Mouse (Mus musculus): Measurements from ENCODE around the gene Dop1b.

The Dop1b gene

DNA sequence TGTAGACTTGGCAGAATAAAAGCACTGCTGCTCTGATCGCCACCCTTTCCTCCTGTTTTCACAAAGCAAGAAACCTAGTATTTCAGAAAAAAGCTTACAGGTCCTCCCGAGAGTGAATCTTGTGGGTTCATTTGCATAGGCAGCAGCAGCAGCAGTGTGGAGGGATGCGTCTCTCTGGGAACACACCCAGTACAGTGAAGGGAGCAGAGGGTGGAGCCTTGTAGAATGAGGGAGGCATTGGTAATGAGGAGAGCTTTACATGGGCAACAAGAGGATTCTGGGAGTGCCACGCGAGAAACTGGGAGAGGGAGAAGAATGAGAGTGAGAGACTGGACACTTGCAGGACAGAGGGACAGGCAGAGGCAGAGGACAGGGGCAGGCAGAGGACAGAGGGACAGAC is 2.7 kb downstream of the Dop1b start:
- no peak for DNase-seq

DNA sequence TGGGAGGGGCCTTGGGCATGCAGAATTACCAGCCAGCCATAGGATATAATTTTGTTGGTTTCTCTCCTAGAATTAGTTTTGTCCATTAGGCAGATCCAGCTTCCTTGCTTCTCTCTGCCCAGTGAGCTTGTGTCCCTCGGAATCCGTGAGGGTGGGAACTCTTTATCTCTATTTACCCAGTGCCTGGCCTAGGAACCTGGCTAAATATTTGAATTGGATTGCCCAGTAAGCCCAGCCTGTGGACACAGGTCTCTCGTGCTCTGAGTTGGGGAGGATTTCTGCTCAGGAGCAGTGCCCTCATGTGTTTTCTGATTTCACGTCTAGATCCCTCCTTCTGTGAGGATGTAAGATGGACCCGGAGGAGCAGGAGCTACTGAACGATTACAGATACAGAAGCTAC is 4.1 kb downstream of the Dop1b start:
- DNase-seq = no peak

DNA sequence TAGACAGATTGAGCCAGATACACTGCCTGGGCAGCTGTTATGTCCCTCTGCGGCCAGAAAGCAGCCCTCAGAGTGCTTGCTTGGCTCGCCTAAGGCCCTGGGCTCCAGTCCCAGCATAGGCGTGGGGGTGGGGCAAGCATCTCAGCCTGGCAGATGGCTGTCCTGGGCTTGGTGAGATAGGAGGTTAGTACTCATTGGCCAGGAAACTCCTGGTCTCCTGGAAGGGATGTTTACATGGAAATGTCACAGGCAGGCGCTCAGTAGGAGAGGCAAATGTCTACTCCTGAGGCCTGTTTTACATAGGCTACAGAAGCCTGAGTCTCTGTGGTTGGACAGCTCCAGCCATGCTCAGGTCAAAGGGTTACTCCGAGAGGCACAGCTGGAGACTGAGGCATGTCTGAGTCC is 5.6 kb downstream of the Dop1b start:
- peak; percentile 73 for DNase-seq

DNA sequence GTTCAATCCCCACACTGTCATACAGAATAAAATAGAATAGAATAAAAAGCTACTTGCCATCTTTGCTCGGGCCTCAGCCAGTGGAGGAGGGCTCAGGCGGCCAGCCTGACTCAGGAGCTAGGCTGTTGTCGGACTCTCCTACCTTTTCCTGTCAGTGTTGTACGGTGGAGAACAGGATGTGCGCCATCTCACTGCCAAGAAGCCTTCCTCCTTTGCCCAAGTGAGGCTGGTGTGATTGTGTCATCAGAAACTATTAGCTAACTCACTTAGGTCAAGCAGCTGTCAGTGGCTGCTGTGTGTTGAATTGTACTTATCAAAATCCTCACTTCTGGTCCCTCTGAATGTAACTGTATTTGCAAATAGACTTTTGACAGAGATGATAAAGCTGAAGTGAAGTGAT is 10.1 kb downstream of the Dop1b start:
- DNase-seq = no peak

DNA sequence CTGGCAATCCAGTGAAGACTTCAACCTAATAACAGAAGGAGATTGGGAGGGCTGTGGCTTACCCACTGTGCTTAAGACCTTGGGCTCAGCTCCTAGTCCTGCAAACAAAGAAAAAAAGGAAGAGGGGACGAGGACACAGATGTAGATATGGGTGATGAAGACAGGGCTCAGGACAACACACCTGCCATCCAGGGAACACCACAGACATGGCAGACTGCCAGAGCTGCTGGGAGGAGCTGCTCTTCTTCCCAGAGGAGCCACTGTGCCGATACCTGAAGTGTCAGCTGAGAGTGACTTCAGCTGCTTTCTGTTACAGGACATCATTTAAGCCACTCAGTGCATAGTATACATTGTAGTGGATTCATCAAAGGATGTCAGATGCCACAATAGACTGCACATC is 10.8 kb downstream of the Dop1b start:
- no peak for DNase-seq

DNA sequence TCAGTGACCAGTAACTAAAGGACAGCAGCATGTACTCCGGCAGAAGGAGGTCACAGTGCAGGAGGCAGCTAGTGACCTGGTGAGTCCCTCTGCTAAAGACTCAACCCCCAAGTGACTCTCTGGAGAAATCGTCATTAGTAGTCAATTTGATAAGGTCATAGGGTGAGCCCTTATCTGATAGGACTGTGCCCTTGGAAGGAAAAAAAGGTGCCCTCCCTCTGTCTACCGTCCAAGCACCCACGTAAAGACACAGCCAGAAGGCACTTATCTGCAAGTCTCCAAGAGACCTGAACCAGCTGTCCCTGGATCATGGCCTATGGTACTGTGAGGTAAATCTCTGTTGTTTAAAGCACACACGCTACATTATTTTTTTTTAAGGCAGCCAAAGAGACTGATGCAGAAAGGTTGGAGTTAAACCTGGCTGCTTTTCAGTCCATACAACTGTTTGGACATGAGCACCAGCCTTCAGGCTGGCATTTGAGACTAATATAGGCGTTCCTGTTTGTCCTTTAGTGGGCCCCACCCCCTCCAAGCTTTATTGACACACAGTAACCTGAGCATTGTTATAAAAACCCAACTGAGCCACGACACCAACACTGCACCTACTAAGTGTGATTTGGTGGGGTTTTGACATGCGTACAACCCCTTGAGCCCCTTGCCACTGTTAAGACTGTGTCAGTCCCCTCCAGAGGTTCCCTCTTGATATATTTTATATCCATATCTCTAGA is 13.9 kb downstream of the Dop1b start:
- no peak for DNase-seq

DNA sequence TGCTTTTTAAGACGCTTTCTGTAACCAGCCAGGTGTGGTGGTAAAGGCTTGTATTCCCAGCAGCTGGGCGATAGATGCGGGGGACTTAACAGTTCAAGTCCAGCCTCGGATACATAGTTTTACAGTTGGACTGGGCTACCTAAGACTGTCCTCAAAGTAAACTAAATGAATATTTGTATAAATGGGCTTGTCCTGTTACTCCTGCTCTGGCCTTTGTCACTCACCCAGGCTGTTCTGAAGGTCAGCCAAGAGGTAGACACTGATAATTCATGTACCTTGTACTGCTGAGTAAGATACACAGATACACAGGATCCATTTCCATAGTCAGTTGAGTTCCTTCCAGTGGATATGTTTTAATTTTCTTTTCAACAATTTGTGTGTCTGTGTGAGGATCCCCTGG is 14.5 kb downstream of the Dop1b start:
- DNase-seq = no peak

DNA sequence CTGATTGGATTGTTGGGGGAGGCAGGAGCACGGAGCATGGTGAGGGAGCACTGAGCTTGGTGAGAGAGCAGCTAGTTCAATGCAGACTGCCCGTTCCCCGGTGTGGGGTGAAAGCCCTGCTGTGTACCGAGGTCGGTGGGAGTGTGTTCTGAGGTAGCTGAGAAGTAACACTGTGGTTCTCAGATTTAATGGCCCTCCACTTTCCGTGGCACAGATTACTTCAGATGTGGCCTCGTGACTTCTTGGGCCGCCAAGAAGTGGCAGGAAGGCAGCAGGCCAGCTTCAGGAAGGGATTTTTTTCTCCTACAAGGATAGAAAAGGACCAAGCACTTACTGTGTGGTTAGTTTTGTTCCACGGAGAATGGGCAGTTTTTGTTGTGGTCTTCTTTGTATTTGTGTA is 17.0 kb downstream of the Dop1b start:
- DNase-seq = no peak

DNA sequence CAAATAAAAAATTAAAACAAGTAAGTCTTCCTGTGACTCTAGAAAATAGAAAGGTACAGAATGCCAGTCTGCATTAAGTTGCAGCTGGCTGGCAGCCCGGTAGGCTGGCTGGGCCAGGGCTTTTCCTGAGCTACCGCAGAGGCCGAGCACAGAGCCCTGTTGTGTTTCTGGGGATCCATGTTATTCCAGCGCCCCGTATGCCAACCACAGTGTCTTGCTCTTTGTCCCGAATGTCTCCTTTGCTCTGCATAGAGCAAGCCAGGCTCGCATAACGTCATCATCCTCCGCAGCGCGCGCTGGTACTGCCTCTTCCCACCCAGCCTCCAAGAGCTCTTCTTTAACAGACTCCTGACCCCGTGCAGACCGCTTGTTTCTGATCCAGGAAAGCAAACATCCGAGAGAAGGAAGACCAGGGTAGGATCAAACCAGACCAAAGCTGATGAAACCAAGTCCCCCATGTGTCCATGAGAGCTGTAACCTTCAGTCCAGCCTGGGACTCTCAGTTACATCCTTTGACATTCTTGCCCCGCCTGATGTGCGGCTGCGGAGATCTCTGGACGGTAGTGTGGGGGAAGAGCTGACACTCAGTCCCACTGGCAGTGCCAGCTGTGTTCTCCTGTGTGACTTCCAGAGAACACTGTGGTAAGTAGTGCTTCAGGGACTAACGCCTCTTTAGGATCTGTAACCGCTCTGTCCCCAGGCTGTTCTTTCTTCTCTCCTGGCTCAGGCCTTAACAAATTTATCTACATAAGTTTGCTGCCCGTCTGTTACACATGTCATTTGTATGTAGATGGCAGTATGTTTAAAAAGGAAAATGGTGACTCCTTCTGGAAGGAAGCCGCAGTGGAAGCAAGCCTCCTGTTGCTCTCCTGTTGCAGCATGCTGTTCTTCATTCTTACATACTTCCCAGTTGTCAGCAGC is 18.4 kb downstream of the Dop1b start:
- no peak for DNase-seq

DNA sequence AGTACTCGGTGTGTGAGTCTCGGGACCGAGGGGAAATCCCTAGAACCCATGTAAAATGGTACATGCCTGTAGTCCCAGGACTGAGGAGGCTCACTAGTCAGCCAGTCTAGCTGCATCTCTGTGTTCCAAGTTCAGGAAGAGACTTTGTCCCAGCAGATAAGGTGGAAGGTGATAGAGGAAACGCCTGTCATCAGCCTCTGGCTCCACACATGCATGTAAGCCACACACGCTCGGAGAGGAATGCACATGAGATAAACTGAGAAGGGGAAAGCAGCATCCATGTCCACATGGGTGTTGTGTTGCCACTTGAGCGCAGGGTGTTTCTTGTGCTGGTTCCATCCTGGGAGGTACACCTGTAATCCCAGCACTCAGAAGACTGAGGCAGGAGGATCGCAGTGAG is 19.6 kb downstream of the Dop1b start:
- DNase-seq = no peak

DNA sequence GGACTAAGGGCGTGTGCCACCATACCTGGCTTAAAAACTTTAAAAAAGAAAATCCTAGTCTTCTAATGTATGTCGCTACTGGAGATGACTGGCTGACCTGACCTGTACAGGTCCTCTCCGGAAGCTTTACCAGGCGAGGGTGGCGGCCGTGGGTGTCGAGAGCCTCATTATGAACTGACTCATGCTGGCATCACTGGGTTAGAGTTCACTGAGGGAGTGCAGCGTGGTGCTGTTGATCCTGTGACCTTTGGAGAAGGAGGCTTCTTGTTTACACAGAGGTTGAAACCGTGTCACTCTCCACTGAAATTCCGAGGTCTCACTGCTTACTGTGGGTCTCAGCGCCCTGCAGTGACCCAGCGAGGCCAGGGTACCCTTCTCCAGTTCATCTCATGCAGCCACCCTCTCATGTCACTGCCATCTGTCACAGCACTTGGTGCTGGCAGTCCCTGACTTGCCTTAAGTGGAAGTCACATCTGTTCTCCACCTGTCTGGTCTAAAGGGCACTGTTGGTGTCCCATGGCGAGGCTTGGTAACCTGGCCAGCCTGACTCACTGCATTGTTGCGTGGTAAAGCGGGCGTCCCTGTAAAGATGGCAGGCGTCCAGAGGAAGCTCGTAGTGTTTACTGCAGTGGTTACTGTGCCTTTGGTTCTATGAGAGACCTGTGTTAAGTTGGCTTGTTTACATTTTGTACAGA is 21.3 kb downstream of the Dop1b start:
- DNase-seq = no peak

DNA sequence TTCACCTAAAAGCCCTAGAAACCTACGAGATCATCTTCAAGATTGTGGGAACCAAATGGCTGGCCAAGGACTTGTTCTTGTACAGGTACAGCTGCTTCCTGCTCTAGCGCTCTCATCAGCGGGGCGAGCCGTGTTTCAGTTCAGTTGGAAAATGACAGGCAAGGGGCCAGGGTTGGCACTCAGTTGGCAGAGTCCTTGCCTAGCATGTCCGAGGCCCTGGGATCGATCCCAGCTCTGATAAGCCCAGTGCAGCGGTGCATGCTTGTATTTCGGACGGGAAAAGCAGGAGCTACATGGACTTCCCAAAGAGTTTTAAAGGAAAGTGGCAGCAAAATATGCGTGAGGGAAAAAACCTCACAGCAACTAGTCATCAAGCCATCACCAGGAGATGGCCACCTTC is 27.5 kb downstream of the Dop1b start:
- no peak for DNase-seq

DNA sequence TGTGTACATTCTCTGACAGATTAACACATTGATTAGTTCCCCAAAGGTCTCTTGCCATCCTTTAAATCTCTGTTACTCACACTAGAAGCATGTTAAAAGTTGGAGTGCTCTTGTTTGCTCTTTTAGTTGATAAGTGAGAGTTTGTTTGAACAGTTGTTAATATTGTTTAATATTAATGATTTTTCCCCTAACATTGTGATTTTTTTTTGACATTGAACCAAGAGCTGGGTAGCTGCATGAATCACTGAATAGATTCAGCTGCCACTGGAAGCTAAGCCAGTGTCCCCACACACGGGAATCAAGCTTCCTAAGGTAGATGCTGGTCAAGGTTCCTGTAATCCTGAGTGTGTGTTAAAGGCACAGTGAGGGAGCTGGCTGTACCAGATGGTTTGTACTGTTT is 31.2 kb downstream of the Dop1b start:
- no peak for DNase-seq

DNA sequence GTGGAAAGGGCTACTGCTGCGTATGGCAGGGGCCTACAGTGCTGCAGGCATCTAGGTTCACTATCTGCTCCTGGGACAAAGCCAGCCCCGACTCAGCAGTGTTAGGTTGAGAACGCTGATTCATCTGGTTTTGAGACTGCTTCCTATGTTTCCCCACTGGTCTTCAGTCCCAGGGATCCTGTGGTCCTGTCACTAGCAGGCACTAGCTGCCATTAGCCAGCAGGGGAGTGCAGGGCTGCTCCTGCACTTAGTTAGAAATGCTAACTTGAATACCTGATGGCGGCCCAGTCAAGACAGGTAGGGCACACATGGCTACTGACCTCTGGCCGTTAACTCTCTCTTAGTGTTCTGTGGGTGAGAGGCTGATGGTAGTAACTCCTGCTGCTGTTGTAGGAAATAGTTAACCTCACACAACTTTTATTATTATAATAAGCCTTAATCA is 32.4 kb downstream of the Dop1b start:
- DNase-seq = no peak

DNA sequence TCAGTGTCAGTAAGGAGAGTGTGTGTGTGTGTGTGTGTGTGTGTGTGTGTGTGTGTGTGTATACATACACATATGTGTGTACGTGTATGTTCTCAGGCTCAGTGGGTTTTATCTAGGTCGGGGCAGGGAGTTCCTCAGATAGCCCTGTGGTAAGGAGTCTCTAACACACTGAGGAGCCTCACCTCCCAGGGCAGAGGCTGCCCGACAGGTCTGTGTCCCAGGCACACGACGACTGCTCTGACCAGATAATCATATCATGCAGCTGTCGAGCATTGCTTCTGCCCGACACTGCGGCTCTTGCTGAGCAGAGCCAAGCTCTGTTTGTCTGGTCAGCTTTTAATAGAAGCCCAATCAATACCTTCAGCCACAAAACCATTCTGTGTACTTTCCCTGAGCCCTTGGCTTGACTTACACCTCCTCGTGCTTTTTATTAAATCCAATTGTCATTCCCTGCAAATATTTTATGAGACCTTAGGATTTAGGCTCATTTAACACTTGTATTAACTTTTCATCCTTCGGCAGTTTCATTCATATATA is 33.2 kb downstream of the Dop1b start:
- DNase-seq = no peak

DNA sequence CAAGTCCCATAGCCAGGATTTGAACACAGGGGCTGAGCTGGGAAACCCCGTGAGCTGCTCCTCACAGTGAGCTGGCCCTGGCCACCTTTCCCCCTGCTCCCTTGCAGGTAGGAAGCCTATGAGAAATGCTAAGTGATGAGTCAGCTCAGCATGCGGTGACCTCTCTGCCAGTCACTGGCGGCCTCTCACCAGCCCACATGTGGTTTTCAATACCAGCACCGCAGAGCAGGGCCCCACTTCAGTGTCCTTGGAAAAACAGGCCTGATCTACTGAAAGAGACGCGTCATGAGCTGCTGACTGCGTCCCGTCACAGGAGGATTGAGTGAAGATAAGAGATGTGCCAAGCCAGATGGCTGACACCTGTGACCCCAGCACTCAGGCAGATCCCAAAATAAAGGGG is 34.7 kb downstream of the Dop1b start:
- DNase-seq = no peak

DNA sequence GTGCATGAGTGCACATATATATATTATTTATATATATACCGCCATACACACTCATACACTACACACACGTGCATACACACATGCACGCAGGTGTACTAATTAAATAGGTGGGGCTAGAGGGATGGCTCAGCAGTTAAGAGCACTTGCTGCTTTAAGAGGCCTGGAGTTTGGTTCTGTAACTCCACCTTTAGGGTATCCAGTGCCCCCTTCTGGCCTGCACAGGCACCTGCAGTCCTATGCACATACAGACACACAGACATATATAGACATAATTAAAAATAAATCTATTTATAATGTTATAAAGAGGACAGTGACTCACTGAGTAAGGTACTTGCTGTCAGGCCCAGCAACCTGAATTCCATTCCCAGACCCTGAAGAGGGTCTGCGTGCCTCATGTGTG is 35.3 kb downstream of the Dop1b start:
- no peak for DNase-seq

DNA sequence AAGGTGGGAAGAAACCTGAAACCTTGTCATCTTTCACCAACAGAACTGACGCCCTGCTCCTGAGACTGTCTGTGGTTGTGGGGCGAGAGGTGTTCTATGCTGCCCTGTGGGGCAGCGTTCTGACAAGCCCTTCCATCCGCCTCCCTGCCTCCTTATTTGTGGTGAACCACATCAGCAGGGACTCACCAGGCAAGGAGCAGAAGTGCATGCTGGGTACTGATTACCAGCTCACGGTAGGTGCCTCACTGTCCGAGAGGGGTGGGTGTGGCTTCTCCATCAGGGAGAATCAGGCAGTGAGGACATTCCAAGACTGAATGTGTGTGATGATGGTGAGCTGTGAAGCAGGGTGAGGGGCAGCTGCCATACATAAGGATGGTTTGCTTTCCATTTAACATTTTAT is 35.7 kb downstream of the Dop1b start:
- no peak for DNase-seq

DNA sequence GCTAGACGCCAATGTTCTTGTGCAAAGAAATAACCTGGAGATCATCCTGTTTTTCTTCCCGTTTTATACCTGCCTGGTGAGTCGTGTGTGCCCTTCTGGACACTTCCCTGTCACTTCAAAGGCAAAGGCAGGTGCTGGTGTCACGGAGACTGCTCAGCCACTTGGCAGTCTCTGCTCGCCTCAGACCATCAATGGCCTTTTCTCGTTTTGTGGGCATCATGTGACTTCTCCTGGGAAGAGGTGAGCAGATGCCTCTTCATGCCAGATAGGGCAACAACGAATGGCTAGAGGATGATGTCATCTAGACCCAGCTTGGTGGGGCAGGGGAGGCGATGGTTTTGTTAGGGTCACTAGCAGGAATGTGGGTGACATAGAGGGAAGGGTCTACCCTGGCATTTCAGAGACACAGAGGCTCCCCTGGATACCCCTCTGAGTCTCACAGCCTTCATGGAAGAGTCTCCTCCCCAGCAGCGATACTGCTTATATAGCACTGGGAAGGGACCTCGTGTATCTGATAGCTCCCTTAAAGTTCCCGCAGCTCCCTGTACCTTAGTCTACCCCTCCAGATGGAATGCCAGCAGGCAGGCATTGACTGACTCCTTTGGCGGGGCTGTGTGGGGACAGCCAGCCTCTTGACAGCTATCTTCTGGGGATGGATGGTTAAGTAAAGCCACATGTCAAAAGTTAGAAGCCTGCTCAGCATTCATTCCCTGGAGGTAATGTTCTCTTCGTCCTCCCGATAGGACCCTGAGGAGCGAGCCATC is 37.6 kb downstream of the Dop1b start:
- DNase-seq = no peak

DNA sequence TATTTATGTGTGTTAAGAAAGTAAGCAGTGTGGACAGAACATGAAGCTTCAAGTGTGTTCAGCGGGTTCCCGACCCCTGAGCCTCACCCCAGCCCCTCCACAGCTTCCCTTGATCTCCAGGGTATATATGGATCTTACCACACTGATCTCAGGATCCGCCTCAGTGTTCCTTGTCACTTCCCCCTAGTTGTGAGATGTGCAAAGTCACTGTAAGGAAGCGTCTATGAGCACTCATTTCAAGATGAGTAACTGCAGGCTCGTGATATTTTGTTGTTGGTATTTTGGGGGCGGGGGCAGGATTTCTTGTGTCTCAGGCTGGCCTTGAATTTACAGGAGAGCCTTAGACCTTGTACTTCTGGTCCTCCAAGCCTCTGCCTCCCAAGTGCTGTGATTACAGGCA is 38.8 kb downstream of the Dop1b start:
- no peak for DNase-seq

DNA sequence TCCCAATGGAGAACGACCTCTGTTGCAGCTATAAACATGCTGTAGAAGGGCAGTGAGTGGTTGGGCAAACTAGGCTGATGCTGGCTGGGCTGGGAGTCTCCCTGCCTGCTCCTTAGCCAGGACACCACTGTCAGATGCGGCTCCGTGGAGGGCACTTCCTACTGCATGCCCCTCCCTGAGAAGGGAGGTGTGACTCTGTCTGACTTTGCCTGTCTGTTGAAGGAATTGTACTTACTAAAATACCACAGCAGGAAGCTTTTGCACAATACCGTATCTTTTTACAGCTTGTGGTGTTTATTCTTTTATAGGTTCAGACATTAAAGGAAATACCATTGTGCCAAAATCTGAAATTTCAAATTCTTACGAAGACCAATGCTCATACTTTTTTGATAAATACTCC is 40.1 kb downstream of the Dop1b start:
- DNase-seq = no peak

DNA sequence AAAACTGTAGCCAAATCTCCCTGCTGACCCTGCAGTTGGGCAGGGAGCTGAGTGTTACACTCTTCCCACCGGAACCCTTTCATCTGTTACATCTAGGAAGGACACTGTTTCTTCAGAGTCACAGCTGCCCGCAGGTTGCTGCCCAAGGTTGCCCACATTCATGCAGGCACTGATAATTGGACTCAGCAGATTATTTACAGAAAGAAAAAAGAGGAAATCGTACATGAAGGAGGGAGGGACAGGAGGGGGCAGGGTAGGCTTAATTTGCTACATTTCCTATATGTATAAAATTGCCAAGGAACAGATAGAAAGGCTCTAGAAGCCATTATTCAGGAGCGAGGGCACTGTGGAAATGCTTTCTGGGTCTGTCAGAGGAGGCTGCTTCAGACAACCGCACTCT is 44.9 kb downstream of the Dop1b start:
- DNase-seq = no peak

DNA sequence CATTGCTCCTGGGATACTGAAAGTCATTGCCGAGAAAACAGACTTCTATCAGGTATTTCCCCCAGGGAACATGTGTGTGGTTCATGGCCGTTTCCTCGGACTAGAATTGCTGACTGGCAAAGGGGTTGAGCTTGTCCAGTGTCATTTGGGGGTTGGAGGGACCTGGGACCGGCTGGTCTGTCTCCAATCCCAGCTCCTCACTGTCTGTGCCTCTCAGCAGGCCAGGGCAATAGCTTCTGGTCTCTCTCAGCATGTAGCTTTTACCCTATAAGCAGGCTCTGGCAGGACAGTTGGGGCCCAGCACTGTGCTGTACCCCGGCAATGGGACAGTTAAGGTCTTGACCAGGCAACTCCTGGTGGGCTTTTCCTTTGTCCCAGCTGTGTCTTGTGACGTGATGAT is 51.7 kb downstream of the Dop1b start:
- no peak for DNase-seq
